In genomic region chr6:131388040-131389021, GRCm38 (mm10) we compare ENCODE assay signal across 8 mouse cellular contexts. TPM values are rescaled to one million over a fixed set of nuclear protein-coding genes. Genes with fewer than 3 reads are reported as not detected.
DNase-seq lines count a peak whose midpoint lies in the region; ATAC-seq and TF ChIP-seq lines count a peak whose summit lies in the region.

Ybx3 (minus strand) TSS chr6:131388476.

- TF ChIP-seq POLR2A in CH12.LX (IDR thresholded peaks at IDR 0.05; ENCODE audit: low read depth, low read length): peak; percentile 52; the same call in 1 of the 2 replicates

- H3K79me2 ChIP-seq in CH12.LX (replicated peaks; ENCODE audit: control insufficient read depth, extremely low read depth, insufficient read depth, poor library complexity, severe bottlenecking): peaks cover 44% of the 10 kb centered on the region

- 2% methylated on average over 46 of the region's 107 CpGs for WGBS in forebrain, embryonic 12.5 days
- under 1% methylated on average over 96 of the region's 107 CpGs for WGBS in heart, embryonic 16.5 days
- under 1% methylated on average over 104 of the region's 107 CpGs for WGBS in liver, embryonic 14.5 days (ENCODE audit: insufficient replicate concordance)
- WGBS in neural tube, embryonic 11.5 days: under 1% methylated on average over 36 of the region's 107 CpGs
- under 1% methylated on average over 91 of the region's 107 CpGs for WGBS in stomach, embryonic 16.5 days

- H3K9me3 ChIP-seq in CH12.LX (replicated peaks; ENCODE audit: low read length): no peaks in the 10 kb centered on the region
- no peaks in the 10 kb centered on the region for H3K9me3 ChIP-seq in forebrain, embryonic 12.5 days
- no peaks in the 10 kb centered on the region for H3K9me3 ChIP-seq in heart, embryonic 16.5 days (replicated peaks; ENCODE audit: control insufficient read depth, low read length)
- no peaks in the 10 kb centered on the region for H3K9me3 ChIP-seq in liver, embryonic 14.5 days (ENCODE audit: control insufficient read depth, low read length)
- no peaks in the 10 kb centered on the region for H3K9me3 ChIP-seq in neural tube, embryonic 11.5 days (ENCODE audit: control insufficient read depth, low read length)
- no peaks in the 10 kb centered on the region for H3K9me3 ChIP-seq in stomach, embryonic 16.5 days (replicated peaks; ENCODE audit: control insufficient read depth, low read length)

- ATAC-seq in forebrain, embryonic 12.5 days (ENCODE audit: low FRiP score): peak; percentile 95
- peak; percentile 93 for ATAC-seq in heart, embryonic 16.5 days (replicated peaks; ENCODE audit: extremely low read depth, insufficient read depth, low FRiP score)
- ATAC-seq in liver, embryonic 14.5 days (ENCODE audit: insufficient read depth): peak; percentile 81
- peak; percentile 90 for ATAC-seq in neural tube, embryonic 11.5 days (ENCODE audit: insufficient read depth, low FRiP score, low TSS enrichment)
- peak; percentile 91 for ATAC-seq in stomach, embryonic 16.5 days (ENCODE audit: insufficient read depth, low FRiP score)

- peaks cover 0 to 25% of the 10 kb centered on the region in 2 experiments; a peak in 2 of 4 replicates for H3K4me1 ChIP-seq in CH12.LX (ENCODE audit: control insufficient read depth in 1 of 2, insufficient read depth in 2 of 2)
- peaks cover 17% of the 10 kb centered on the region for H3K4me1 ChIP-seq in forebrain, embryonic 12.5 days
- H3K4me1 ChIP-seq in heart, embryonic 16.5 days (ENCODE audit: control insufficient read depth, insufficient read depth, low read length): peaks cover 30% of the 10 kb centered on the region
- H3K4me1 ChIP-seq in liver, embryonic 14.5 days (replicated peaks; ENCODE audit: control insufficient read depth in 2 of 2, insufficient read depth in 2 of 2, low read length in 1 of 2): peaks cover 28 to 35% of the 10 kb centered on the region in 2 experiments
- H3K4me1 ChIP-seq in neural tube, embryonic 11.5 days (ENCODE audit: control insufficient read depth, insufficient read depth, low read length): peaks cover 5% of the 10 kb centered on the region; the same call in 1 of the 2 replicates
- H3K4me1 ChIP-seq in stomach, embryonic 16.5 days (ENCODE audit: control insufficient read depth, insufficient read depth, low read length): peaks cover 21% of the 10 kb centered on the region

- no peak for TF ChIP-seq RAD21 in CH12.LX (IDR thresholded peaks at IDR 0.05; ENCODE audit: low read depth, low read length)

- peak within 1 kb of the TSS; percentile 92 for H3K9ac ChIP-seq in CH12.LX (ENCODE audit: insufficient read depth, low read depth)
- H3K9ac ChIP-seq in forebrain, embryonic 12.5 days: peak within 1 kb of the TSS; percentile 84
- peak within 1 kb of the TSS; percentile 87 for H3K9ac ChIP-seq in heart, embryonic 16.5 days (ENCODE audit: low read length)
- H3K9ac ChIP-seq in liver, embryonic 14.5 days (replicated peaks): peak within 1 kb of the TSS; percentile 95
- peak within 1 kb of the TSS; percentile 88 for H3K9ac ChIP-seq in neural tube, embryonic 11.5 days (ENCODE audit: low read length)
- H3K9ac ChIP-seq in stomach, embryonic 16.5 days (ENCODE audit: low read length): peak within 1 kb of the TSS; percentile 94

- peak; percentile 69 for DNase-seq in CH12.LX (ENCODE audit: extremely low read depth)
- DNase-seq in c-Kit-positive CD71-positive TER-119-negative erythroid progenitor cells, embryonic 14.5 days (ENCODE audit: low read depth): peak; percentile 58
- DNase-seq in kidney, postnatal 36 days: peak; percentile 90 to 93
- peak; percentile 64 to 69 (median 66) for DNase-seq in liver, embryonic 14.5 days (ENCODE audit: low read depth in 3 of 3, low spot score in 3 of 3)
- DNase-seq in neural tube, embryonic 11.5 days (ENCODE audit: low spot score): peak; percentile 89

- TF ChIP-seq CTCF in CH12.LX (conservative IDR thresholded peaks at IDR 0.05 in 1 of 2, IDR thresholded peaks at IDR 0.05 in 1 of 2; ENCODE audit: low read depth in 2 of 2, low read length in 2 of 2): no peak
- TF ChIP-seq CTCF in liver, embryonic 14.5 days (IDR thresholded peaks at IDR 0.05; ENCODE audit: low read depth): no peak

- in situ Hi-C loops in CH12.LX (cut with MboI; ENCODE audit: low pct_ligation_motif_present, low pct_unique_long_range_greater_than_20kb, low sequenced_read_pairs): no loop called here

- H3K27ac ChIP-seq in CH12.LX (ENCODE audit: insufficient read depth, low read depth): peak within 1 kb of the TSS; percentile 80
- peak within 1 kb of the TSS; percentile 86 for H3K27ac ChIP-seq in forebrain, embryonic 12.5 days
- H3K27ac ChIP-seq in heart, embryonic 16.5 days (ENCODE audit: low read length): peak within 1 kb of the TSS; percentile 86
- peak within 1 kb of the TSS; percentile 94 for H3K27ac ChIP-seq in liver, embryonic 14.5 days
- H3K27ac ChIP-seq in neural tube, embryonic 11.5 days (ENCODE audit: low read depth, low read length): peak within 1 kb of the TSS; percentile 68
- peak within 1 kb of the TSS; percentile 91 for H3K27ac ChIP-seq in stomach, embryonic 16.5 days (ENCODE audit: low read length)

- H3K4me2 ChIP-seq in CH12.LX (ENCODE audit: insufficient read depth, low read depth, poor library complexity, severe bottlenecking): peak within 1 kb of the TSS; percentile 83; the same call in 1 of the 2 replicates
- peak within 1 kb of the TSS; percentile 81 for H3K4me2 ChIP-seq in forebrain, embryonic 12.5 days
- H3K4me2 ChIP-seq in heart, embryonic 16.5 days (ENCODE audit: low read depth, low read length): peak within 1 kb of the TSS; percentile 94
- peak within 1 kb of the TSS; percentile 88 for H3K4me2 ChIP-seq in liver, embryonic 14.5 days (ENCODE audit: low read depth)
- peak within 1 kb of the TSS; percentile 91 for H3K4me2 ChIP-seq in neural tube, embryonic 11.5 days (ENCODE audit: low read depth)
- H3K4me2 ChIP-seq in stomach, embryonic 16.5 days (ENCODE audit: low read depth, low read length): peak within 1 kb of the TSS; percentile 55

- H3K4me3 ChIP-seq in CH12.LX (replicated peaks in 1 of 3; ENCODE audit: low read depth in 2 of 3, low read length in 2 of 3, poor library complexity in 1 of 3): peak within 1 kb of the TSS; percentile 80 to 90 (median 89)
- H3K4me3 ChIP-seq in forebrain, embryonic 12.5 days (replicated peaks): peak within 1 kb of the TSS; percentile 73
- H3K4me3 ChIP-seq in heart, embryonic 16.5 days (ENCODE audit: low read length): peak within 1 kb of the TSS; percentile 84
- H3K4me3 ChIP-seq in liver, embryonic 14.5 days (ENCODE audit: insufficient read depth in 1 of 2, low read depth in 2 of 2, low read length in 2 of 2): peak within 1 kb of the TSS; percentile 85 to 98
- peak within 1 kb of the TSS; percentile 85 for H3K4me3 ChIP-seq in neural tube, embryonic 11.5 days (ENCODE audit: low read depth, low read length)
- peak within 1 kb of the TSS; percentile 96 for H3K4me3 ChIP-seq in stomach, embryonic 16.5 days (replicated peaks; ENCODE audit: low read length)

- no peak for TF ChIP-seq EP300 in CH12.LX (IDR thresholded peaks at IDR 0.05; ENCODE audit: low read length)
- no peak for TF ChIP-seq EP300 in liver, embryonic 14.5 days (IDR thresholded peaks at IDR 0.05; ENCODE audit: low read depth)

- peaks cover 22% of the 10 kb centered on the region for H3K27me3 ChIP-seq in CH12.LX (replicated peaks)
- H3K27me3 ChIP-seq in forebrain, embryonic 12.5 days: 0 out of 2 replicates have a peak, but pooled peaks cover 6% of the 10 kb centered on the region
- H3K27me3 ChIP-seq in heart, embryonic 16.5 days (ENCODE audit: control insufficient read depth, insufficient read depth, low read length): no peaks in the 10 kb centered on the region
- H3K27me3 ChIP-seq in liver, embryonic 14.5 days (ENCODE audit: control insufficient read depth, insufficient read depth, low read length): no peaks in the 10 kb centered on the region
- H3K27me3 ChIP-seq in neural tube, embryonic 11.5 days (ENCODE audit: control insufficient read depth, insufficient read depth, low read length): no peaks in the 10 kb centered on the region
- no peaks in the 10 kb centered on the region for H3K27me3 ChIP-seq in stomach, embryonic 16.5 days (ENCODE audit: control insufficient read depth, insufficient read depth, low read length)

- H3K36me3 ChIP-seq in CH12.LX (replicated peaks in 1 of 2; ENCODE audit: control insufficient read depth in 1 of 2, insufficient read depth in 1 of 2, low read length in 1 of 2): peaks cover 0 to 15% of the 10 kb centered on the region in 2 experiments
- no peaks in the 10 kb centered on the region for H3K36me3 ChIP-seq in forebrain, embryonic 12.5 days (replicated peaks)
- H3K36me3 ChIP-seq in heart, embryonic 16.5 days (ENCODE audit: control insufficient read depth, insufficient read depth): no peaks in the 10 kb centered on the region
- H3K36me3 ChIP-seq in liver, embryonic 14.5 days (replicated peaks; ENCODE audit: control insufficient read depth, insufficient read depth, low read depth): peaks cover 3% of the 10 kb centered on the region; the same call in 1 of the 2 replicates
- H3K36me3 ChIP-seq in neural tube, embryonic 11.5 days (ENCODE audit: control insufficient read depth, insufficient read depth, low read length): no peaks in the 10 kb centered on the region
- H3K36me3 ChIP-seq in stomach, embryonic 16.5 days (ENCODE audit: control insufficient read depth, insufficient read depth, low read length): no peaks in the 10 kb centered on the region

- dilution Hi-C loops in CH12.LX (cut with MboI; ENCODE audit: extremely low pct_ligation_motif_present, extremely low pct_unique_long_range_greater_than_20kb, low sequenced_read_pairs): no loop called here

TF ChIP-seq in CH12.LX, 34 proteins besides CTCF, POLR2A, EP300 and RAD21 (continues in another document):
- TF ChIP-seq UBTF (IDR thresholded peaks at IDR 0.05; ENCODE audit: low read depth, low read length) (no peak; the same call in 1 of the 2 replicates), JUND (conservative IDR thresholded peaks at IDR 0.05; ENCODE audit: low read depth, low read length) (no peak), USF1 (IDR thresholded peaks at IDR 0.05; ENCODE audit: low read depth, low read length) (no peak), MAX (IDR thresholded peaks at IDR 0.05; ENCODE audit: low read length) (no peak), KAT2A (IDR thresholded peaks at IDR 0.05; ENCODE audit: insufficient replicate concordance, low read length) (no peak), E2F4 (IDR thresholded peaks at IDR 0.05; ENCODE audit: insufficient replicate concordance, low read depth, low read length) (no peak)

RNA-seq across cellular contexts. Expression of gene Ybx3, which starts in this region (rescaled TPM):
- total RNA-seq in CH12.LX (2012; rRNA removed): 410 and 435 TPM in 2 replicates
- total RNA-seq in CH12.LX (2014; rRNA removed): 391 and 415 TPM in 2 replicates
- 528 and 620 TPM in 2 replicates for polyA plus RNA-seq in CH12.LX (2012; ENCODE audit: insufficient read length, low read depth)
- polyA plus RNA-seq in forebrain, embryonic 12.5 days (2016; fragmentation: Nextera tagmentation; extraction: Ambion mirVana): 29.9 and 33.8 TPM in 2 replicates
- polyA plus RNA-seq in heart, embryonic 16.5 days (2015; fragmentation: Nextera tagmentation; extraction: Ambion mirVana): 30.8 and 41.3 TPM in 2 replicates
- 98.1 and 214 TPM in 2 replicates for polyA plus RNA-seq in liver, embryonic 14.5 days (2012; rRNA removed)
- 74.6 and 80.7 TPM in 2 replicates for polyA plus RNA-seq in liver, embryonic 14.5 days (2014; fragmentation: Nextera tagmentation; extraction: Ambion mirVana)
- polyA plus RNA-seq in neural tube, embryonic 11.5 days (2014; fragmentation: Nextera tagmentation; extraction: Ambion mirVana): 57.0 and 62.7 TPM in 2 replicates
- 32.7 and 39.8 TPM in 2 replicates for polyA plus RNA-seq in stomach, embryonic 16.5 days (2015; fragmentation: Nextera tagmentation; extraction: Ambion mirVana)

Comparison
In these comparisons a context has a peak if more than half of its experiments do, and no peak if none do; other contexts are left out.
1. Peak in every context shown above with its lines: DNase-seq, ATAC-seq, H3K4me3 ChIP-seq and H3K27ac ChIP-seq.